Mouse (Mus musculus): ENCODE results near the gene Pacsin1. TPM values are rescaled to one million over a fixed set of nuclear protein-coding genes. Genes with fewer than 3 reads are reported as not detected.

The Pacsin1 gene
- polyA plus RNA-seq, 1 experiment from 2014 or later, result 44.2 TPM

- no peak overlapping the region for H3K27ac ChIP-seq (ENCODE audit: low read length)
- H3K27me3 ChIP-seq (replicated peaks; ENCODE audit: control insufficient read depth, insufficient read depth, low read length), result no peaks in the 10 kb centered on the region
- no peaks in the 10 kb centered on the region for H3K36me3 ChIP-seq (ENCODE audit: control insufficient read depth, insufficient read depth)
- no peak for ATAC-seq
- WGBS, result 37% methylated on average over 10 of the region's 10 CpGs
- no peak overlapping the region for H3K9ac ChIP-seq (replicated peaks; ENCODE audit: low read depth, low read length)
- H3K4me2 ChIP-seq (ENCODE audit: low read length), result no peak overlapping the region
- H3K4me1 ChIP-seq (replicated peaks; ENCODE audit: control insufficient read depth, insufficient read depth, low read length), result peaks cover 12% of the 10 kb centered on the region
- no peaks in the 10 kb centered on the region for H3K9me3 ChIP-seq (ENCODE audit: control insufficient read depth, low read length)
- no peak overlapping the region for H3K4me3 ChIP-seq (replicated peaks; ENCODE audit: low read length)
Measured at GRCm38 (mm10) chr17:27705661-27706060, 50.4 kb downstream of the Pacsin1 start.

- 6% methylated on average over 22 of the region's 25 CpGs for WGBS
- H3K9ac ChIP-seq (replicated peaks; ENCODE audit: low read depth, low read length), result 0 out of 2 replicates have a peak overlapping the region, but pooled peaks have one; percentile 12
Measured at GRCm38 (mm10) chr17:27707954-27708661, 52.8 kb downstream of the Pacsin1 start.

GRCm38 (mm10) chr17:27709650-27710049, 54.3 kb downstream of the Pacsin1 start:
- Histone ChIP-seq H3K36me3 (ENCODE audit: control insufficient read depth, insufficient read depth) (no peaks in the 10 kb centered on the region), H3K9me3 (ENCODE audit: control insufficient read depth, low read length) (no peaks in the 10 kb centered on the region), H3K9ac (replicated peaks; ENCODE audit: low read depth, low read length) (no peak overlapping the region), H3K4me1 (replicated peaks; ENCODE audit: control insufficient read depth, insufficient read depth, low read length) (peaks cover 7% of the 10 kb centered on the region), H3K4me2 (ENCODE audit: low read length) (no peak overlapping the region), H3K4me3 (replicated peaks; ENCODE audit: low read length) (no peak overlapping the region), H3K27me3 (replicated peaks; ENCODE audit: control insufficient read depth, insufficient read depth, low read length) (no peaks in the 10 kb centered on the region), H3K27ac (ENCODE audit: low read length) (no peak overlapping the region)
- ATAC-seq, result no peak
- 81% methylated on average over 5 of the region's 5 CpGs for WGBS

More at GRCm38 (mm10) chr17:27707954-27708661, 52.8 kb downstream of the Pacsin1 start:
- peak; percentile 83 for ATAC-seq
- Histone ChIP-seq H3K4me2 (ENCODE audit: low read length) (peak overlapping the region; percentile 47), H3K4me1 (replicated peaks; ENCODE audit: control insufficient read depth, insufficient read depth, low read length) (peaks cover 7% of the 10 kb centered on the region), H3K4me3 (replicated peaks; ENCODE audit: low read length) (peak overlapping the region; percentile 25), H3K27ac (ENCODE audit: low read length) (no peak overlapping the region), H3K27me3 (replicated peaks; ENCODE audit: control insufficient read depth, insufficient read depth, low read length) (no peaks in the 10 kb centered on the region), H3K36me3 (ENCODE audit: control insufficient read depth, insufficient read depth) (no peaks in the 10 kb centered on the region), H3K9me3 (ENCODE audit: control insufficient read depth, low read length) (no peaks in the 10 kb centered on the region)

GRCm38 (mm10) chr17:27712832-27713231, 57.5 kb downstream of the Pacsin1 start:
- Histone ChIP-seq H3K27ac (ENCODE audit: low read length) (no peak overlapping the region), H3K4me1 (replicated peaks; ENCODE audit: control insufficient read depth, insufficient read depth, low read length) (peaks cover 14% of the 10 kb centered on the region), H3K9me3 (ENCODE audit: control insufficient read depth, low read length) (no peaks in the 10 kb centered on the region), H3K9ac (replicated peaks; ENCODE audit: low read depth, low read length) (no peak overlapping the region), H3K4me3 (replicated peaks; ENCODE audit: low read length) (no peak overlapping the region), H3K4me2 (ENCODE audit: low read length) (no peak overlapping the region), H3K36me3 (ENCODE audit: control insufficient read depth, insufficient read depth) (no peaks in the 10 kb centered on the region), H3K27me3 (replicated peaks; ENCODE audit: control insufficient read depth, insufficient read depth, low read length) (no peaks in the 10 kb centered on the region)
- 43% methylated on average over 1 of the region's 1 CpGs for WGBS
- no peak for ATAC-seq

GRCm38 (mm10) chr17:27716804-27717203, 61.5 kb downstream of the Pacsin1 start:
- H3K9ac ChIP-seq (replicated peaks; ENCODE audit: low read depth, low read length), result no peak overlapping the region; the same call in 1 of the 2 replicates
- WGBS, result 4% methylated on average over 16 of the region's 16 CpGs
- H3K36me3 ChIP-seq (ENCODE audit: control insufficient read depth, insufficient read depth), result no peaks in the 10 kb centered on the region
- no peaks in the 10 kb centered on the region for H3K9me3 ChIP-seq (ENCODE audit: control insufficient read depth, low read length)
- H3K4me2 ChIP-seq (ENCODE audit: low read length), result peak overlapping the region; percentile 46
- ATAC-seq, result peak; percentile 22; the same call in 1 of the 2 replicates
- no peaks in the 10 kb centered on the region for H3K27me3 ChIP-seq (replicated peaks; ENCODE audit: control insufficient read depth, insufficient read depth, low read length)
- H3K27ac ChIP-seq (ENCODE audit: low read length), result no peak overlapping the region
- peak overlapping the region; percentile 27 for H3K4me3 ChIP-seq (replicated peaks; ENCODE audit: low read length)
- H3K4me1 ChIP-seq (replicated peaks; ENCODE audit: control insufficient read depth, insufficient read depth, low read length), result peaks cover 8% of the 10 kb centered on the region

GRCm38 (mm10) chr17:27718250-27718649, 62.9 kb downstream of the Pacsin1 start:
- 62% methylated on average over 5 of the region's 5 CpGs for WGBS
- Histone ChIP-seq H3K27me3 (replicated peaks; ENCODE audit: control insufficient read depth, insufficient read depth, low read length) (no peaks in the 10 kb centered on the region), H3K27ac (ENCODE audit: low read length) (no peak overlapping the region), H3K4me1 (replicated peaks; ENCODE audit: control insufficient read depth, insufficient read depth, low read length) (peaks cover 8% of the 10 kb centered on the region), H3K4me2 (ENCODE audit: low read length) (no peak overlapping the region), H3K9ac (replicated peaks; ENCODE audit: low read depth, low read length) (no peak overlapping the region), H3K36me3 (ENCODE audit: control insufficient read depth, insufficient read depth) (no peaks in the 10 kb centered on the region), H3K9me3 (ENCODE audit: control insufficient read depth, low read length) (no peaks in the 10 kb centered on the region), H3K4me3 (replicated peaks; ENCODE audit: low read length) (no peak overlapping the region)
- peak; percentile 29; the same call in 1 of the 2 replicates for ATAC-seq

GRCm38 (mm10) chr17:27719663-27720062, 64.4 kb downstream of the Pacsin1 start:
- Histone ChIP-seq H3K27ac (ENCODE audit: low read length) (no peak overlapping the region), H3K4me2 (ENCODE audit: low read length) (no peak overlapping the region), H3K36me3 (ENCODE audit: control insufficient read depth, insufficient read depth) (no peaks in the 10 kb centered on the region), H3K4me3 (replicated peaks; ENCODE audit: low read length) (no peak overlapping the region), H3K9ac (replicated peaks; ENCODE audit: low read depth, low read length) (no peak overlapping the region), H3K4me1 (replicated peaks; ENCODE audit: control insufficient read depth, insufficient read depth, low read length) (peaks cover 8% of the 10 kb centered on the region), H3K9me3 (ENCODE audit: control insufficient read depth, low read length) (no peaks in the 10 kb centered on the region), H3K27me3 (replicated peaks; ENCODE audit: control insufficient read depth, insufficient read depth, low read length) (no peaks in the 10 kb centered on the region)
- ATAC-seq, result no peak
- 69% methylated on average over 14 of the region's 14 CpGs for whole genome bisulfite sequencing

GRCm38 (mm10) chr17:27720326-27720725, 65.0 kb downstream of the Pacsin1 start:
- ATAC-seq, result no peak
- no peak overlapping the region for H3K4me2 ChIP-seq (ENCODE audit: low read length)
- no peak overlapping the region for H3K9ac ChIP-seq (replicated peaks; ENCODE audit: low read depth, low read length)
- H3K4me3 ChIP-seq (replicated peaks; ENCODE audit: low read length), result no peak overlapping the region
- peaks cover 8% of the 10 kb centered on the region for H3K4me1 ChIP-seq (replicated peaks; ENCODE audit: control insufficient read depth, insufficient read depth, low read length)
- no peaks in the 10 kb centered on the region for H3K9me3 ChIP-seq (ENCODE audit: control insufficient read depth, low read length)
- no peaks in the 10 kb centered on the region for H3K27me3 ChIP-seq (replicated peaks; ENCODE audit: control insufficient read depth, insufficient read depth, low read length)
- 24% methylated on average over 9 of the region's 9 CpGs for WGBS
- H3K27ac ChIP-seq (ENCODE audit: low read length), result no peak overlapping the region
- no peaks in the 10 kb centered on the region for H3K36me3 ChIP-seq (ENCODE audit: control insufficient read depth, insufficient read depth)

- 62% methylated on average over 9 of the region's 9 CpGs for WGBS
- Histone ChIP-seq H3K4me1 (replicated peaks; ENCODE audit: control insufficient read depth, insufficient read depth, low read length) (peaks cover 10% of the 10 kb centered on the region), H3K27me3 (replicated peaks; ENCODE audit: control insufficient read depth, insufficient read depth, low read length) (no peaks in the 10 kb centered on the region), H3K4me3 (replicated peaks; ENCODE audit: low read length) (no peak overlapping the region), H3K4me2 (ENCODE audit: low read length) (no peak overlapping the region), H3K27ac (ENCODE audit: low read length) (no peak overlapping the region), H3K9me3 (ENCODE audit: control insufficient read depth, low read length) (no peaks in the 10 kb centered on the region), H3K9ac (replicated peaks; ENCODE audit: low read depth, low read length) (no peak overlapping the region), H3K36me3 (ENCODE audit: control insufficient read depth, insufficient read depth) (no peaks in the 10 kb centered on the region)
- ATAC-seq, result no peak
Measured at GRCm38 (mm10) chr17:27721125-27721664, 65.9 kb downstream of the Pacsin1 start.

All from forebrain, embryonic 16.5 days (tissue).